Comparison of ENCODE assay signal across 22 mouse cellular contexts in the genomic region with DNA sequence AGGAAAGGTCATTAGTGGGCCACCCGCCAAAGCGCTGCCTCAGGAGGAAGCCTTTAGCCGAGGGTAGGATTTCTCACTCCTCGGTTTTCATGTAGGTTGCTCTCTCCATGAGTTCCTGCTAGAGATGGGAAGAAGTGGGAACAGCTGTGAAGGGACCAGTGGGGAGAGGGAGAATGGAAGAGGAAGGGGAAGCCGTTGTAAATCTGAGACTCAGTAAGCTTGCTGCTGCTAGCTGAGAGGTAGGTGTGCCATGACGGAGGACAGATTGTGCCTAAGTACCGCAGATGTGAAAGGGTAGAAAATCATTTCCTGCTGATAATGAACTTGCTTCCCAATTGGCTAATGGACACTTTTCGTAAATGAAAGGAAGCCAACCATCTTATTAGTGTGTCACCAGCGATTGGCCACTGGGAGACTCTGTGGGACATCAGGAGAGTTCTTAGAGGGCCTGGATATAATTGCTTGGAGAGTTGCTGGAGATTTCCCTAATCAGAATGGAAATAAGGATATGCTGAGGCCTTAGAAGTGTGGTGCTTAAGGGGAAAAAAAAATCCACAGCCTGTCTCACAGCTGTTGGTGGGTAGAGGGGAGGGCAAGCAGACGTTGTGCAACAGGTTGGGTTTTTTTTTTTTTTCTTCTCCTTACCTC. TPM values are rescaled to one million over a fixed set of nuclear protein-coding genes. Genes with fewer than 3 reads are reported as not detected.
"Had no signal": no experiment of that assay in that cellular context is flagged by ENCODE, and none has a peak within 500 bp of the region (broad histone marks: within the 10 kb centered on the region; RNA-seq: fewer than 3 reads in every experiment).

No protein-coding gene starts in this region.

- H3K4me1 ChIP-seq: limb, embryonic 13.5 days; midbrain, embryonic 12.5 days; neural tube, embryonic 13.5 days; stomach, embryonic 15.5 days had no signal

- H3K27ac ChIP-seq: layer of hippocampus, adult 2 months; limb, embryonic 13.5 days; liver, embryonic 14.5 days; midbrain, embryonic 12.5 days; neural tube, embryonic 13.5 days; stomach, embryonic 15.5 days had no signal

- H3K4me3 ChIP-seq: layer of hippocampus, adult 2 months; limb, embryonic 13.5 days; megakaryocyte, embryonic 14.5 days; midbrain, embryonic 12.5 days; neural tube, embryonic 13.5 days; stomach, embryonic 15.5 days had no signal

- H3K9me3 ChIP-seq: limb, embryonic 13.5 days; megakaryocyte, embryonic 14.5 days; midbrain, embryonic 12.5 days; neural tube, embryonic 13.5 days; stomach, embryonic 15.5 days had no signal

- DNase-seq: kidney, adult 18-20 months; kidney, postnatal 10 days; kidney, postnatal 4 days; left cerebral cortex, postnatal 4 days; lung, adult 18-20 months; lung, postnatal 4 days; right cerebral cortex, postnatal 14 days; thymus, postnatal 36 days had no signal

- H3K36me3 ChIP-seq: limb, embryonic 13.5 days; midbrain, embryonic 12.5 days; neural tube, embryonic 13.5 days; stomach, embryonic 15.5 days had no signal

- H3K4me2 ChIP-seq: limb, embryonic 13.5 days; midbrain, embryonic 12.5 days; neural tube, embryonic 13.5 days; stomach, embryonic 15.5 days had no signal

- H3K9ac ChIP-seq: limb, embryonic 13.5 days; liver, embryonic 14.5 days; midbrain, embryonic 12.5 days; neural tube, embryonic 13.5 days; stomach, embryonic 15.5 days had no signal

- H3K27me3 ChIP-seq: neural tube, embryonic 13.5 days; stomach, embryonic 15.5 days had no signal

RNA-seq across cellular contexts. Expression of a gene that starts 4.5 kb away (rescaled TPM):
- total RNA-seq: layer of hippocampus, adult 2 months; layer of hippocampus, postnatal 10 days; left cerebral cortex, postnatal 4 days; liver, adult 2 months; monocyte, adult 5-6 weeks had no signal
- polyA plus RNA-seq: limb, embryonic 13.5 days; liver, adult 2 months; liver, embryonic 14.5 days; midbrain, embryonic 12.5 days; spleen, adult 2 months; testis, adult 2 months had no signal

RNA-seq across cellular contexts. Expression of a gene that starts 47.6 kb away (rescaled TPM):
- total RNA-seq: layer of hippocampus, postnatal 10 days; monocyte, adult 5-6 weeks had no signal
- polyA plus RNA-seq: kidney, embryonic 14.5 days; limb, embryonic 13.5 days; liver, adult 2 months; liver, embryonic 14.5 days; midbrain, embryonic 12.5 days; spleen, adult 2 months; stomach, embryonic 15.5 days; thymus, postnatal 0 days had no signal

RNA-seq across cellular contexts. Expression of a gene that starts 49.9 kb away (rescaled TPM):
- total RNA-seq: layer of hippocampus, postnatal 10 days; left cerebral cortex, postnatal 4 days; liver, adult 2 months; monocyte, adult 5-6 weeks had no signal
- polyA plus RNA-seq: kidney, embryonic 14.5 days; limb, embryonic 13.5 days; liver, adult 2 months; liver, embryonic 14.5 days; midbrain, embryonic 12.5 days; neural tube, embryonic 13.5 days; spleen, adult 2 months; stomach, embryonic 15.5 days had no signal
